Mouse (Mus musculus) forebrain, embryonic 14.5 days (tissue): ENCODE measurements around the gene Gm12166. TPM values are rescaled to one million over a fixed set of nuclear protein-coding genes. Genes with fewer than 3 reads are reported as not detected.
A peak's percentile ranks its signal among the peaks of the same experiment; 100 is the strongest.
"Not testable (repeated sequence)": the region's sequence is repeated elsewhere in the genome, so short reads cannot be mapped to it uniquely, and the experiment has no call there.

Experiments used
- ATAC-seq: fragments of 200-750 bp; cut with Nextera tagmentation; 2 replicates; pipeline ENCODE4 v1.8.0; 2017; ENCODE audit warnings: mild to moderate bottlenecking, moderate library complexity
- DNase-seq: peaks from one replicate; pipeline ENCODE4 v3.0.0-alpha.2; 2015; ENCODE audit warnings: low spot score
- H3K27ac ChIP-seq: fragments of 300-500 bp; sonication (generic); 2 replicates; pipeline ENCODE4 v1.5.1; 2014; ENCODE audit warnings: low read depth, mild to moderate bottlenecking, control low read depth, low read length, moderate library complexity
- H3K27me3 ChIP-seq: fragments of 300-500 bp; sonication (generic); replicated peaks from 2 replicates; pipeline ENCODE4 v1.6.1; 2014; ENCODE audit warnings: low read length, control low read depth, mixed read lengths; ENCODE audit not compliant: control insufficient read depth, insufficient read depth
- H3K36me3 ChIP-seq: fragments of 300-500 bp; sonication (generic); 2 replicates; pipeline ENCODE4 v1.6.1; 2014; ENCODE audit warnings: low read length, control low read depth; ENCODE audit not compliant: control insufficient read depth, insufficient read depth
- H3K4me1 ChIP-seq: fragments of 300-500 bp; sonication (generic); 2 replicates; pipeline ENCODE4 v1.6.1; 2014; ENCODE audit warnings: antibody characterized with exemption, low read length, control low read depth; ENCODE audit not compliant: control insufficient read depth, insufficient read depth
- H3K4me2 ChIP-seq: fragments of 300-500 bp; sonication (generic); 2 replicates; pipeline ENCODE4 v1.6.1; 2014; ENCODE audit warnings: mild to moderate bottlenecking, control low read depth, low read length
- H3K4me3 ChIP-seq: fragments of 300-500 bp; sonication (generic); 2 replicates; pipeline ENCODE4 v1.5.1; 2014; ENCODE audit warnings: low read depth, low read length, control low read depth
- H3K9ac ChIP-seq: fragments of 300-500 bp; sonication (generic); 2 replicates; pipeline ENCODE4 v1.6.1; 2014; ENCODE audit warnings: mild to moderate bottlenecking, low read length, control low read depth, moderate library complexity
- H3K9me3 ChIP-seq: fragments of 300-500 bp; sonication (generic); replicated peaks from 2 replicates; pipeline ENCODE4 v1.6.1; 2016; ENCODE audit warnings: low read length, control low read depth, mixed read lengths; ENCODE audit not compliant: control insufficient read depth
- WGBS: fragments of 180-500 bp; shearing (Covaris S2); extraction: QIAGEN DNeasy Blood & Tissue Kit; methylation state at CpG from one replicate; pipeline ENCODE4 v1.1.7; 2014; 5-methylcytosine and 5-hydroxymethylcytosine counted together
- polyA plus RNA-seq: library from polyadenylated mRNA; unstranded; fragments of >200 nt; fragmentation: Nextera tagmentation; extraction: Ambion mirVana; gene quantifications from 2 replicates; pipeline ENCODE4 v1.2.1, GENCODE M21; 2014

Gene Gm12166
- polyA plus RNA-seq: 4.7 and 6.3 TPM in 2 replicates

GRCm38 (mm10) chr11:46052105-46052659 lies at the start of gene Gm12166:
Gene Gm12166 (minus strand): TSS chr11:46052321.
- not testable (repeated sequence) for H3K4me1 ChIP-seq, H3K36me3 ChIP-seq, H3K27ac ChIP-seq, H3K9me3 ChIP-seq, H3K9ac ChIP-seq, ATAC-seq, H3K4me2 ChIP-seq, H3K27me3 ChIP-seq, H3K4me3 ChIP-seq
- WGBS: 33% methylated on average over 19 of the region's 19 CpGs
- DNase-seq: peak; percentile 33

GRCm38 (mm10) chr11:46097062-46097461 lies 44.9 kb upstream of the Gm12166 start:
- Histone ChIP-seq H3K4me2 (no peak overlapping the region), H3K9me3 (no peaks in the 10 kb centered on the region), H3K27me3 (no peaks in the 10 kb centered on the region), H3K36me3 (peaks cover 2% of the 10 kb centered on the region; the same call in 1 of the 2 replicates), H3K9ac (no peak overlapping the region), H3K4me1 (no peaks in the 10 kb centered on the region), H3K27ac (no peak overlapping the region), H3K4me3 (no peak overlapping the region)
- DNase-seq (no peak), ATAC-seq (no peak)
- 83% methylated on average over 3 of the region's 3 CpGs for WGBS

GRCm38 (mm10) chr11:46096265-46096649 lies 44.1 kb upstream of the Gm12166 start:
- Histone ChIP-seq H3K4me1 (no peaks in the 10 kb centered on the region), H3K4me2 (no peak overlapping the region), H3K27ac (no peak overlapping the region), H3K36me3 (peaks cover 2% of the 10 kb centered on the region; the same call in 1 of the 2 replicates), H3K4me3 (no peak overlapping the region), H3K9me3 (no peaks in the 10 kb centered on the region), H3K9ac (no peak overlapping the region), H3K27me3 (no peaks in the 10 kb centered on the region)
- ATAC-seq (no peak), DNase-seq (no peak)
- WGBS: 91% methylated on average over 6 of the region's 6 CpGs

GRCm38 (mm10) chr11:46095477-46096264 lies 43.5 kb upstream of the Gm12166 start:
- Histone ChIP-seq H3K4me3 (no peak overlapping the region), H3K27ac (no peak overlapping the region), H3K4me2 (no peak overlapping the region), H3K9me3 (no peaks in the 10 kb centered on the region), H3K4me1 (no peaks in the 10 kb centered on the region), H3K27me3 (no peaks in the 10 kb centered on the region), H3K9ac (no peak overlapping the region), H3K36me3 (peaks cover 2% of the 10 kb centered on the region; the same call in 1 of the 2 replicates)
- DNase-seq (no peak), ATAC-seq (no peak)
- WGBS: 74% methylated on average over 9 of the region's 9 CpGs

- Histone ChIP-seq H3K27ac (no peak overlapping the region), H3K4me3 (no peak overlapping the region), H3K4me1 (no peaks in the 10 kb centered on the region), H3K9me3 (no peaks in the 10 kb centered on the region), H3K4me2 (no peak overlapping the region), H3K36me3 (peaks cover 2% of the 10 kb centered on the region; the same call in 1 of the 2 replicates), H3K9ac (no peak overlapping the region), H3K27me3 (no peaks in the 10 kb centered on the region)
- DNase-seq: no peak
- WGBS: 87% methylated on average over 4 of the region's 4 CpGs
- ATAC-seq: no peak
Observed at GRCm38 (mm10) chr11:46092121-46092520, 40.0 kb upstream of the Gm12166 start.

- H3K4me1 ChIP-seq: no peaks in the 10 kb centered on the region
- no peak overlapping the region for H3K4me2 ChIP-seq
- ATAC-seq (no peak), DNase-seq (no peak)
- H3K9ac ChIP-seq: no peak overlapping the region
- no peak overlapping the region for H3K27ac ChIP-seq
- peaks cover 2% of the 10 kb centered on the region; the same call in 1 of the 2 replicates for H3K36me3 ChIP-seq
- no peaks in the 10 kb centered on the region for H3K9me3 ChIP-seq
- no peak overlapping the region for H3K4me3 ChIP-seq
- H3K27me3 ChIP-seq: no peaks in the 10 kb centered on the region
- WGBS: 60% methylated on average over 10 of the region's 10 CpGs
Observed at GRCm38 (mm10) chr11:46090951-46091667, 39.0 kb upstream of the Gm12166 start.

GRCm38 (mm10) chr11:46090036-46090725 lies 38.1 kb upstream of the Gm12166 start:
- H3K4me3 ChIP-seq: no peak overlapping the region
- H3K4me2 ChIP-seq: no peak overlapping the region
- 0 out of 2 replicates have a peak, but pooled peaks cover 2% of the 10 kb centered on the region for H3K36me3 ChIP-seq
- H3K9ac ChIP-seq: no peak overlapping the region
- WGBS: 90% methylated on average over 10 of the region's 10 CpGs
- no peak overlapping the region for H3K27ac ChIP-seq
- H3K4me1 ChIP-seq: no peaks in the 10 kb centered on the region
- H3K27me3 ChIP-seq: no peaks in the 10 kb centered on the region
- DNase-seq (no peak), ATAC-seq (no peak)
- no peaks in the 10 kb centered on the region for H3K9me3 ChIP-seq

GRCm38 (mm10) chr11:46089081-46089713 lies 37.1 kb upstream of the Gm12166 start:
- Histone ChIP-seq H3K4me3 (no peak overlapping the region), H3K27me3 (no peaks in the 10 kb centered on the region), H3K4me1 (no peaks in the 10 kb centered on the region), H3K36me3 (0 out of 2 replicates have a peak, but pooled peaks cover 2% of the 10 kb centered on the region), H3K27ac (no peak overlapping the region), H3K9me3 (no peaks in the 10 kb centered on the region), H3K4me2 (no peak overlapping the region), H3K9ac (no peak overlapping the region)
- DNase-seq (no peak), ATAC-seq (no peak)
- 86% methylated on average over 4 of the region's 4 CpGs for WGBS
